Mouse (Mus musculus): ENCODE measurements around the gene Gamt.
"Not testable (repeated sequence)": the region's sequence is repeated elsewhere in the genome, so short reads cannot be mapped to it uniquely, and the experiment has no call there.

Gamt gene

GRCm38 (mm10) chr10:80227877-80228775 lies 32.7 kb downstream of the Gamt start:
- no peak for DNase-seq (ENCODE audit: low read depth, low spot score)

GRCm38 (mm10) chr10:80227166-80227539 lies 33.7 kb downstream of the Gamt start:
- DNase-seq (ENCODE audit: low read depth, low spot score), result no peak

GRCm38 (mm10) chr10:80226416-80227165 lies 34.2 kb downstream of the Gamt start, which contains the start of gene Mum1:
Gene Mum1 (plus strand): TSS chr10:80226434.
- peak; percentile 93 for DNase-seq (ENCODE audit: low read depth, low spot score)

GRCm38 (mm10) chr10:80226071-80226415 lies 34.8 kb downstream of the Gamt start:
- no peak for DNase-seq (ENCODE audit: low read depth, low spot score)

- not testable (repeated sequence) for DNase-seq (ENCODE audit: low read depth, low spot score)
Observed at GRCm38 (mm10) chr10:80223137-80223536, 37.7 kb downstream of the Gamt start.

GRCm38 (mm10) chr10:80220676-80221075 lies 40.1 kb downstream of the Gamt start:
- DNase-seq (ENCODE audit: low read depth, low spot score), result no peak

- DNase-seq (ENCODE audit: low read depth, low spot score), result no peak
Observed at GRCm38 (mm10) chr10:80215048-80215772, 45.6 kb downstream of the Gamt start.

GRCm38 (mm10) chr10:80211547-80212103 lies 49.2 kb downstream of the Gamt start:
- DNase-seq (ENCODE audit: low read depth, low spot score), result not testable (repeated sequence)

- DNase-seq (ENCODE audit: low read depth, low spot score), result no peak
Observed at GRCm38 (mm10) chr10:80208841-80209371, 51.9 kb downstream of the Gamt start.

GRCm38 (mm10) chr10:80208248-80208647 lies 52.6 kb downstream of the Gamt start:
- DNase-seq (ENCODE audit: low read depth, low spot score), result no peak
